Mouse (Mus musculus) left cerebral cortex, postnatal 25 days (tissue): ENCODE measurements around the gene Hist1h2bm. TPM values are rescaled to one million over a fixed set of nuclear protein-coding genes. Genes with fewer than 3 reads are reported as not detected.

Experiments used
- DNase-seq, 2 experiments: peaks; one replicate each; pipeline ENCODE4 v3.0.0; 2022; ENCODE audit warnings: low spot score in 2 of 2, mixed read lengths in 1 of 2
- intact Hi-C: fragments of 180-260 bp; cut with DNase I; formaldehyde crosslinking; loops from one replicate; pipeline ENCODE4 v1.15.1; 2025
- total RNA-seq, 2 experiments: library from RNA; stranded (reverse); gene quantifications; 2 replicates each; pipeline ENCODE4 v1.2.3; 2021

Hist1h2bm gene
- total RNA-seq, 2 experiments from 2014 or later = 3.8 to 4.5 TPM

DNA sequence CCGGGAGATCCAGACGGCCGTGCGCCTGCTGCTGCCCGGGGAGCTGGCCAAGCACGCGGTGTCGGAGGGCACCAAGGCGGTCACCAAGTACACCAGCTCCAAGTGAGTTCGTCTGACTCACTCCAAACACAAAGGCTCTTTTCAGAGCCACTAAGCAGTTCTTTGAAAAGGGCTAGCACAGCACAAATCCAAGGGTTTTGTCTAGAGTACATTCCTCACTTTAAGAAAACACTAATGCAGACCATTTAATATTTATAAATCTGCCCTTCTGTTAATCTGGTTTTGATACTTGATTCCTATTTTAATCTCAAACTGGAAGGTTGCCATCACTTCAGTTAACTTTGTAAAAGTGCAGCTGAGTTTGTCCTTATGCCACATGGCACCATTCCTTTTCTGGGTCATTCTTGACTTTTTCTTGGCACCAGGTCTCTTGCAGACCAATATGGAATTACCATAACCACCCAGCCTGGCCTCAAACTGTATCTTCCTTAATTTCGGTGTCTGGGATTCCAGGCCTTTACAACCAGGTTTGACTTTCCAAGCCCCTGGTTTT lies 605 bp downstream of the Hist1h2bm start:
- intact Hi-C loops = no loop called here
- no peak for DNase-seq

DNA sequence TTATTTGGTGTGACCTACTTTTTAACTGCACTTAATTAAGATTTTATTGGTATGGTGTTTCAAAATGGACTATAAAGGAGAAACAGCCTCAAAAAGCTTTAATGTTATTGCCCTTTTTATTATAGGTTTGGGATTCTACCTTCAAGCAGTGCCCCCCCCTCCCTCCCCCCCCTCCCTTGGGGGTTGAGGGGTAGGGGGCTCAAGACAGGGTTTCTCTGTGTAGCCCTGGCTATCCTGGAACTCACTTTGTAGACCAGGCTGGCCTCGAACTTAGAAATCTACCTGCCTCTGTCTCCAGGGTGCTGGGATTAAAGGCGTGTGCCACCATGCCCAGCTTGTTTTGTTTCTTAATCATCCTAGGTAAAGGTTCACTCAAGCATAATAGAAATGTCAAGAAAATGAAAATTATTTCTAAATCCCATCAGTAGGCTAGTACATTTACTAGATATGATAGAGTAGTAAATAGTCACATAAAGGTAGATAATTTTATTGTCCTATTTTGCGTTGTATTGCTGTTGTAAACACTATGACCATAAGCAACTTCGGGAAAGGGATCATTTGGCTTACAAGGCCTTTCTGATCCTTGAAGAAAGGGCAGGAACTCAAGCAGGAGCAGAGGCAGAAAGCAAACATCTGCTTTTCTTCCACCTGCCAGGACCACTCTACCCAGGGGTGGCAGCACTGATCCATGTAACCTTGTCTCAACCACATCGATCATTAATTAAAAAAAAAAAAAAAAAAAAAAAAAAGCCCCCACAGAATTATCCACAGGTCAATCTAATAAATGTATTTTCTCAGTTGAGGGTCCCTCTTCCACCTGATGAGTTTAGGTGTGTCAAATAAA lies 1.4 kb downstream of the Hist1h2bm start:
- intact Hi-C loops = no loop called here

DNA sequence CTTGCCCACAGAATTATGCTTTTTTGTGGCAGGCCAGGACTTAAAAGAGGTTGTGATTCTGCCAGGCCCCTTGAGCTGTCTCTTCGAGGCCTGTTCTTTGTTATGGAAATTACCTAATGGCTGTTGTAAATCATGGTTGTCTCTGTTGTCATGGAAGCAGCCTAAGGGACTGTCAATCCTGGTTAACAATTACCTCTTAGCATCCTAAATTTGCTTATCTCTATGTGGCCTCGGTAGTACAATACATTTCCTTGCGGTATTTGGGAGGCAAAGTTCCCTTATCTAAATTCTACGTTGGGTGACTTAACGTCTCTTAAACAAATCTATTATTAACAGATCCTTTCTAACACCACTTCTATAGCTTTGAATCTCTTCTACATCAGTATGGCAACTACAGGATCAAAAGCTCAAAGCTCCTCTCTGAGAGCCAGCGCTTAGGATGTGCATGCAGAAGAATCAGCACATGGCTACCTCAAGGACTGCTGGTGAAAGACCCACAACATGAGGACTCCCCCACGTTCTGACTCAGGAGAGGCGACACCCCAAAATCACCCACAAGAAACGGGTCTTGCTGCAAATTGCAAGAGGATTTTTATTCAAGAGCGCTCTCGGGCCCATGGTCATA lies 6.2 kb downstream of the Hist1h2bm start:
- DNase-seq = no peak
- intact Hi-C loops = no loop called here

More for the DNA sequence above, 1.4 kb downstream of the Hist1h2bm start:
- DNase-seq = no peak

- intact Hi-C loops = no loop called here
- no peak for DNase-seq
These were observed 7.7 kb downstream of the Hist1h2bm start for GRCm38 (mm10) chr13:21729544-21729943.

- DNase-seq = no peak
- intact Hi-C loops = loop anchor here (5.0 kb wide), 1 partner anchor 1949 kb away; the partner anchor contains the start of genes Hist1h2ac and Hist1h2bc
These were observed 11.6 kb downstream of the Hist1h2bm start for GRCm38 (mm10) chr13:21733466-21733865.

GRCm38 (mm10) chr13:21734010-21734905 lies 12.4 kb downstream of the Hist1h2bm start:
- DNase-seq = peak; percentile 81 to 82
- intact Hi-C loops = loop anchor here (1.0 to 5.0 kb wide), 3 partner anchors 16 to 1948 kb away; partner anchors contain the start of genes Hist1h2ac, Hist1h2bc and Hist1h4k

DNA sequence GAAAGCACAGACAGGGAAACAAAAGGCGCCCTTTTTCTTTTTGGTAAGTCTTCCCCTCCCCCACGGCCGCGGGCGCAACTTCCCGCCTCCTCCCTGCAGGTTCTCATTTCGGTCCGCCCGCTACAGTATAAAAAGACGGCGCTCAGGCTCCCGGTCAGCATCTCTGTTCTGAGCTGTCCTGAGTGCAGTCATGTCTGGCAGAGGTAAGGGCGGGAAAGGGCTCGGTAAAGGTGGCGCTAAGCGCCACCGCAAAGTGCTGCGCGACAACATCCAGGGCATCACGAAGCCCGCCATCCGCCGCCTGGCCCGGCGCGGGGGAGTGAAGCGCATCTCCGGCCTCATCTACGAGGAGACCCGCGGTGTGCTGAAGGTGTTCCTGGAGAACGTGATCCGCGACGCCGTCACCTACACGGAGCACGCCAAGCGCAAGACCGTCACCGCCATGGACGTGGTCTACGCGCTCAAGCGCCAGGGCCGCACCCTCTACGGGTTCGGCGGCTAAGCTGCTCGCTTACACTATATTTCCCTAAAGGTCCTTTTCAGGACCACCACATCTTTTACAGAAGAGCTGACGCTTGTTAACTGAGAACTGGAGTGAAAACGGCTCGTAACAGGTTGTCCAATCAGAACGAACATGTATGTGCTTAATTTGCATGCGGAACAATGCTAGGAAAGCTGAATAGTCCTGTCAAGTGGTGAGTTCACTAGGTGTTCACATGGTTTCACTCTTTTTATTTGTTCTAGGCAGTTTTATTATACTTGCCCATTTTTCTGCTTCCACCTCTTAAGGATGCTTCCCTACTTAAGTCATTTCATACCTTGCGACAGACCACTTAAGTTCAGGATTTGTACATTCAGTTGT lies 13.3 kb downstream of the Hist1h2bm start, which contains the start of gene Hist1h4j:
Gene Hist1h4j (plus strand): TSS at position 159 of the 862 bp plus-strand sequence.
- peak; percentile 78 to 89 for DNase-seq
- intact Hi-C loops = loop anchor here (1.0 to 5.0 kb wide), 3 partner anchors 15 to 1947 kb away; partner anchors contain the start of genes Hist1h2ac, Hist1h2bc and Hist1h4k

DNA sequence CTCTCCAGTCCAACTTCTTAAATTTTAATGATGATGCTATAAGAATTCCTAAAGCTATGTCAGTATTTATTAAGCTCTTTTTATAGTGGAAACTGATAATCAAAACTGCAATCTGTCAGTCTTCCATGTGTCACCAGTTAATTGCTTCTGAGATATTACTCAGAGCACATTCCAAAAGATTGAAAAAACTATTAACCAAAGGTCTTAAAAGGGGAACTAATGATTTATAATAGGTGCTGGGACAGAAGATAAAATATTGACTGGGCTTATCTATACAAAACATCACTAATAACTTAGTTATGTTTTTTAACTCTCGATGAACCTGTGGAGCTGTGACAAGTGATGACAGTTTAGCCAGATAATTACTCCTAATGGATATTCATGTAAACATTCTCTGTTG lies 23.2 kb downstream of the Hist1h2bm start:
- intact Hi-C loops = no loop called here
- no peak for DNase-seq

DNA sequence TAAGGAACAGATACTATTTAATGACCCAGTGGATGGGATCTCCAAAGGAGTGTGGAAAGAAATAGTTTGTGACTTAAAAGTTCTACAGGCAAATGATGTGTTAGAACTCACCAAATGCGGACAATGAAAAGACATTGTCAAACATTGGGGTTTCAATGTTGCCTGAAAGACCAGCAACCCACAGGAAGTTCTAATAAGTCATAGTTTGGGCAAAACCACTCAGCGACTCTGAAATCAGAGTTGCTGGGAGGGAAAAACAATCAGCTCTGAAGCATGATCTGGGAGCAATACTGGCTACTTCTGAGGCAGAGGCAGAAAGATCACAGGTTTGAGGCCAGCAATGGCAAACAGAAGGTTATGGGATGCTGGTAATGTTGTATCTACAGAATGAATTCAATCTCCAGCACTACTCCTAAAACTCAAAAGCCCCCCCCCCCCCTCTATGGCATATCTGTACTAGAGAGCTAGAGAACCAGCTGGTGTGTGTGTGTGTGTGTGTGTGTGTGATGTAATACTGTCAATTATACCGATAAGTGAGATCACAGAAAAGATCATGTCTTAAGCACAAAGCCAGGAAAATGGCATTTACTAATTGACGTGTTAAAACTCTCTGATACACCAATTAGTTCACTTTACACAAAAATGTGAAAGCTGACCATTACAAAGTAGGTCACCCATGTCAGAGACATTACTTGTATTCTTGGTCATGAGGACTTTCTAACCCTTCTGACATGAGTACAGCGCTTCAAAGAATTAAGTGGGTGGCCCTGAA lies 27.7 kb downstream of the Hist1h2bm start:
- DNase-seq = no peak
- intact Hi-C loops = loop anchor here (1.0 to 10.0 kb wide), 3 partner anchors 15 to 1835 kb away; partner anchors contain the start of genes Hist1h2ai, Hist1h2bl, Hist1h3h and Hist1h4d

DNA sequence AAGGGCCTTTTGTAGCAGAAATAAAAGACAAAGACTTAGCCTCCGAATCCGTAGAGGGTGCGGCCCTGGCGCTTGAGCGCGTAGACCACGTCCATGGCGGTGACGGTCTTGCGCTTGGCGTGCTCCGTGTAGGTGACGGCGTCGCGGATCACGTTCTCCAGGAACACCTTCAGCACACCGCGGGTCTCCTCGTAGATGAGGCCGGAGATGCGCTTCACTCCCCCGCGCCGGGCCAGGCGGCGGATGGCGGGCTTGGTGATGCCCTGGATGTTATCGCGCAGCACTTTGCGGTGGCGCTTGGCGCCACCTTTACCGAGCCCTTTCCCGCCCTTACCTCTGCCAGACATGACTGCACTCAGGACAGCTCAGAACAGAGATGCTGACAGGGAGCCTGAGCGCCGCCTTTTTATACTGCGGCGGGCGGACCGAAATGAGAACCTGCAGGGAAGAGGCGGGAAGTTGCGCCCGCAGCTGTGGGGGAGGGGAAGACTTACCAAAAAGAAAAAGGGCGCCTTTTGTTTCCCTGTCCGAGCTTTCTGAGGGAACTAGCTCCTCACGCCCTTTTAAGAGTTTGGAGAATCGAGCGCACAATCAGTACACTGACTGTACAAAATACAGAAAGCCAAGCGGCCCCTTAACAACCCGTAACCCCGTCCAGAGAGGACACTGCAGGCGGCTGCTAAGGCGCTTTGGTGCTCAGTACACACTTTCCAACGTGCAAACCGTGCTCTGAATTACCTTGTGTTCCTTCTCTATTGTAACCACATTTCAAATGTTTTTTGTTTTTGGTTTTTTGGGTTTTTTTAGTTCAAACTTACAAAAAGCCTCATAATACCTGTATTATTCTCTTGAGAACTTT lies 28.5 kb downstream of the Hist1h2bm start, which contains the start of gene Hist1h4k:
Gene Hist1h4k (minus strand): TSS at position 347 of the 859 bp plus-strand sequence.
- intact Hi-C loops = loop anchor here (1.0 to 10.0 kb wide), 3 partner anchors 16 to 1834 kb away; partner anchors contain the start of genes Hist1h2ai, Hist1h2bl, Hist1h3h and Hist1h4d

GRCm38 (mm10) chr13:21751417-21751816 lies 29.6 kb downstream of the Hist1h2bm start:
- DNase-seq = no peak
- intact Hi-C loops = loop anchor here (2.0 to 10.0 kb wide), 2 partner anchors 35 to 1833 kb away; partner anchors contain the start of genes Hist1h2ai, Hist1h2bl, Hist1h3h and Hist1h4d

More for the DNA sequence above, 28.5 kb downstream of the Hist1h2bm start, which contains the start of gene Hist1h4k:
- DNase-seq = peak; percentile 94 to 96

DNA sequence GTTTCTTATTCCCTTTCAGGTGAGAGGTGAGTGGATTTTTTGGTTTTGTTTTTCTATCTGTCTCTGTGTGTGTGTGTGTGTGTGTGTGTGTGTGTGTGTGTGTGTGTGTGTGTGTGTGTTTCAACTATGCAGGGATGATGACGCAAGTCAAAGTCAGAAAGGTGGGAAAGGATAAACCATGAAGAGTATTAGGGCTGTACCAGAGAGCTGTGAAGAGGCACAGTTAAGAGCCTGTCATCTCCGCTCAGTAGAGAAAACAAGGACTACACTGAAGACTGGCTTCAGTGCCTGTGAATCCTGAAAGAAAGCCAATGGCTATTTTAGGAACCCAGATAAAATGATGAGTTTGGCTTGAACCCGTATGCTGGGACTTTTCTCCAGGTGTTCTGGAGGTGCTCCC lies 30.0 kb downstream of the Hist1h2bm start:
- intact Hi-C loops = loop anchor here (2.0 to 10.0 kb wide), 3 partner anchors 31 to 1833 kb away; partner anchors contain the start of genes Hist1h2ai, Hist1h2bl, Hist1h3h and Hist1h3i
- DNase-seq = no peak

GRCm38 (mm10) chr13:21752356-21752755 lies 30.5 kb downstream of the Hist1h2bm start:
- DNase-seq = no peak
- intact Hi-C loops = loop anchor here (2.0 to 10.0 kb wide), 2 partner anchors 30 to 1832 kb away; partner anchors contain the start of genes Hist1h3i and Hist1h4d

DNA sequence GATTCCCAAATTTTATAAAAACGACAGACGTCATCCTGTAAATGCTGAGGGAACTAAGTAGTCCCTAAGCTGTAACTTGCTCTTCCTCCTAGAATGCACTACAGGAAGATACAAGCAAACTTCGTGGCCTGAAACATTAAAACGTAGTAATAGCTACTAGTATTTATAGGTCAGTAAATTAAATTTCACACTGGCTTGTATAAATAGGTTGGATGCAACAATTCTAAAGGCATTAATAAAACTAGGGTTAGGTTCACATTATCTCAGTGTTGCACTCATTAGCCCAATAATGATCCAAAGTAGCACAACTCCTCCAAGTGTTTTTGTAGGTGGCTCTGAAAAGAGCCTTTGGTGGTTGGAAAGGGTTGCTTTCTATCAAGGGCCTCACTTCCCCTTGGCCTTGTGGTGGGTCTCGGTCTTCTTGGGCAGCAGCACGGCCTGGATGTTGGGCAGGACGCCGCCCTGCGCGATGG lies 31.2 kb downstream of the Hist1h2bm start:
- no peak for DNase-seq
- intact Hi-C loops = loop anchor here (2.0 to 10.0 kb wide), 2 partner anchors 30 to 1832 kb away; partner anchors contain the start of genes Hist1h3i and Hist1h4d

DNA sequence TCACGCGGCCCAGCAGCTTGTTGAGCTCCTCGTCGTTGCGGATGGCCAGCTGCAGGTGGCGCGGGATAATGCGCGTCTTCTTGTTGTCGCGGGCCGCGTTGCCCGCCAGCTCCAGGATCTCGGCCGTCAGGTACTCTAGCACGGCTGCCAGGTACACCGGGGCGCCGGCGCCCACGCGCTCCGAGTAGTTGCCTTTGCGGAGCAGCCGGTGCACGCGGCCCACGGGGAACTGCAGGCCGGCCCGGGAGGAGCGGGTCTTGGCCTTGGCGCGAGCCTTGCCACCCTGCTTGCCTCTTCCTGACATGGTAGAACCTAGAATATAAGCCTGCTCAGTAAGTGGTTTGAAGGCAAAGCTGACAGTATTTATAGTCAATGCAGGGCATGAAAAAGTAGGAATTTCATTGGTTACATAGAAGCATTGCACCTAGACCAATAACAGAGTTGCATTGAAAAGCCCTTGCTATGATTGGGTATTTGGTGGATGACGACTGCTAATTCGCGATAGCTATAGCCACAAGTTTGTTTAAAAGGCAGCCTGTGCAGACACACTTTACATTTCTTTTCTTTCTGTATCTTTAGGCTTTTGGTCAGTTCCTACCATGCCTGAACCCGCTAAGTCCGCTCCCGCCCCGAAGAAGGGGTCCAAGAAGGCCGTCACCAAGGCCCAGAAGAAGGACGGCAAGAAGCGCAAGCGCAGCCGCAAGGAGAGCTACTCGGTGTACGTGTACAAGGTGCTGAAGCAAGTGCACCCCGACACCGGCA lies 31.9 kb downstream of the Hist1h2bm start, which contains the start of the genes Hist1h2ak and Hist1h2bn:
Gene Hist1h2ak (minus strand): TSS at position 304 of the 762 bp plus-strand sequence.
Gene Hist1h2bn (plus strand): TSS at position 600 of the 762 bp plus-strand sequence.
- intact Hi-C loops = loop anchor here (2.0 to 10.0 kb wide), 2 partner anchors 29 to 1831 kb away; partner anchors contain the start of genes Hist1h3i and Hist1h4d
- DNase-seq = peak; percentile 82 to 96
